Mouse (Mus musculus): ENCODE measurements around the gene Mmab.

- TF ChIP-seq POLR2A (IDR thresholded peaks at IDR 0.05; ENCODE audit: borderline replicate concordance, low read depth, low read length) (no peak), CTCF (IDR thresholded peaks at IDR 0.05; ENCODE audit: low read depth, low read length) (no peak)
Observed at GRCm38 (mm10) chr5:114410429-114410828, 33.4 kb downstream of the Mmab start.

Data from bone marrow macrophage, adult 2 months (primary cell).